Mouse (Mus musculus) adipose tissue, adult 10 weeks (tissue): ENCODE data around the gene Xpo1. TPM values are rescaled to one million over a fixed set of nuclear protein-coding genes. Genes with fewer than 3 reads are reported as not detected.

ENCODE experiments used
- polyA plus RNA-seq: library from polyadenylated mRNA; stranded (reverse); fragments of 350-450 nt; fragmentation: Illumina TruSeq; extraction: RNeasy Lipid Tissue Mini Kit (QIAGEN cat#74804); gene quantifications from one replicate; pipeline ENCODE4 v1.2.3, GENCODE M21; 2014; ENCODE audit warnings: low read depth, low replicate concordance

The Xpo1 gene
- 45.8 TPM for polyA plus RNA-seq

DNA sequence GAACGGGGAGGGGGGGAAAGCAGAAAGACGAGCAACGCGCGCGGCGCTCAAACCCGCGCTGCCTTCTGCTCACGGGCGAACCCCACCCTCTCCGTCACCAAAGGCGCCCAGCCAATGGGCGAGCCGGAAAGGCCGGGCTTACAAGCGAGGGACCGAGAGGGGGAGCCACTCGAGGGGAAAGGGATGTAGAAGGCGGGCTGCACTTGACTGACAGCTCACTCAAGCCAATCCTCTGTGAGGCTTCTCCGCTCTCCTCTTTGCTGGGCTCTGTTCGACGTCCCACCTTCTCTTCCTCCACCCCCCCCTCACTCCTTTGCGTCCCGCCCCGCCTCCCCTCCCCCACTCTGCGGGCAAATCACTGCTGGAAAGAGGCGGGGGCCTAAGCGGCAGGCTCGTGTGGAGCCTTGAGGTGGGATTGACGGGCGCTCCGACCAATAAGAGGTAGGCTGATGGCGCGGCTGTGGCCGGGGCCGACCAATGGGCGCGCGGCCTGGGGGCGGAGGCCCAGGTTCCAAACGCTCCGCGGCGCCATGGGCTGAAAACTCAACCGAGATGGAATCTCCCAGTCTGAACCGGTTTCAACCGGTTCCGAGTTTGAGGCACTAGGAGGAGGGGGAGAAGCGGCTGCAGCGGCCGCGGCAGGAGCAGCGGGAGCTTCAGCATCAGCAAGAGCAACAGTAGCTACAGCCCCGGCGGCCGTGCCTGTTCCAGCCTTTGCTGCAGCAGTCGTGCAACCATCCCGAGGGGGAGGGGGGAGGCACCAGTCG is at the start of gene Xpo1:
Xpo1 (plus strand) TSS at position 615 of the 767 bp plus-strand sequence.

DNA sequence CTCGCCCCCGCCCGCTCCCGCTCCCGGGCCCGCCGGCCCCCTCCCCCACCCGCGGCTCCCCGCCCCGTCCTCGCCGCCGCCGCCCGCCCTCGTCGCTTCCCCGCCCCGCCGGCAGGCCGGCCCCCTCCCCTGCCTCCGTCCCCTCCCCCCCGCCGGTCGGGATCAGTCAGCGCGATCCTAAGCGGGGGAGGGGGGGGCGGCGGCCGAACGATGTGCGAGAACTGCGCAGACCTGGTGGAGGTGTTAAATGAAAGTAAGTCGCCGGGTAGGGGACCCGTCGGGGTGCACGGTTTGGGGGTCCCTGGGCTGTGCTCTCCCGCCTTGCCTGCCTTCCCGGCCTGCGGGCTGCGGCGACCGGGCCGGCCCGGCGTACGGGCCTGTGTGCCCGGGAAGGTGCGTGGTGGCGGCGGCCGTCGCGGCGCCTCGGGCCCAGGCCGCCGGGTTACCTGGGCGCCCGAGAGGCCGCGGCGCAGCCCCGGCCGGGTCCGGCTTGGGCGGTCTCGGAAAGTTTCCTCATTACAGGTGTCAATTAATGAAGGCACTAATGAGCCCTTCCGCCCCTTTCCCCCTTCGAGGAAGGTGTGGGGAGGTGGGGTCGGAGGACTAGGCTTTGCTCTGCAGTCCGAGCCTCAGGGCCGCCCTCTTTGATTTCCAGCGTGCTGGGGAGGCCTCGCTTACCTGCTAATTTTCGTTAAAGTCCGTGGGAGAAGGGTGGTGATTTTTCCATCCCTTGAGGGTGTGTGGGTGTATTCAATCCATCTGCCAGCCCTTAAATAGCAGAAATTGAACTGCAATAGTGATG is 51.1 kb downstream of the Xpo1 start, which contains the start of gene Usp34:
Usp34 (plus strand) TSS at position 132 of the 802 bp plus-strand sequence.

Other genes starting within 250 kb of the Xpo1 start
- gene Fam161a, start 248.5 kb upstream of the Xpo1 start, polyA plus RNA-seq = 10.5 TPM
- 43.3 TPM for gene Usp34, start 50.9 kb downstream of the Xpo1 start, polyA plus RNA-seq
- gene Ahsa2, start 242.0 kb downstream of the Xpo1 start, polyA plus RNA-seq = 32.1 TPM